Mouse (Mus musculus) thymus, adult 2 months (tissue): ENCODE results near the gene Cabp2.

ENCODE experiments used
- CTCF ChIP-seq: fragments of 200-500 bp; IDR thresholded peaks from 2 replicates; pipeline ENCODE4 v1.5.1; 2012; ENCODE audit warnings: mild to moderate bottlenecking, control low read depth, low read length, moderate library complexity, borderline replicate concordance; ENCODE audit not compliant: control insufficient read depth, poor library complexity, insufficient read depth; ENCODE audit errors: extremely low read depth
- POLR2A ChIP-seq: fragments of 200-500 bp; IDR thresholded peaks from 2 replicates; pipeline ENCODE4 v1.6.1; 2012; ENCODE audit warnings: mild to moderate bottlenecking, low read length, control low read depth, moderate library complexity; ENCODE audit not compliant: control insufficient read depth, poor library complexity, insufficient read depth; ENCODE audit errors: extremely low read depth

DNA sequence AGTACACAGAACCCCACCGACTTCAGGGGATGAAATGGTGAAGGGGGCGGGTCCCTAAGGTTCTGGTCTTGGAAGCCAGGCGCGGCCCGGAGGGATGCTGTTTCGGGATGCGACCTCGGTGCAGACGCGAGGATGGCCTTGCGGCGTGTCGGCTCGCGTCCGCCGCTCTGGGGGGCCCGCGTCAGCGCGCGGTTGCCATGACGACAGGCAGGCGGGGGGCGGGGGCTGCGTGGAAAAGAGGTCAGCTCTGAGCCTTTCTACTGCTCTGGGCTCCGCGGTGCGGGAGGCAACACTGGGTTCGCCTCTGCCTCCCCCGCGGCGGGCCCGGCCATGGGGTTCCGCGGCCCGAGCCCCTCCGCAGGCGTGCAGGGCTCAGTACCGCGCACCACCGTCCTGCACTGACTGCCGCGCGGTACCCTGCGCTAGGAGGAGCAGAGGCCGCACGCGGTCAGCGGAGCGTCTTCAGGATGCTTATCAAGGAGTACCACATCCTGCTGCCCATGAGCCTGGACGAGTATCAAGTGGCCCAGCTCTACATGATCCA, 19.4 kb downstream of the Cabp2 start:
- 0 out of 2 replicates have a peak, but pooled peaks have one; percentile 19 for TF ChIP-seq CTCF
- no peak for TF ChIP-seq POLR2A
